Mouse (Mus musculus): Measurements from ENCODE around the gene Gm1673.

Gm1673 gene

GRCm38 (mm10) chr5:33997051-33997741 is 14.0 kb downstream of the Gm1673 start:
- peak; percentile 59 to 84 for DNase-seq (ENCODE audit: inconsistent age in 2 of 2, low spot score in 1 of 2)

GRCm38 (mm10) chr5:33997829-33998504 is 14.7 kb downstream of the Gm1673 start:
- no peak for DNase-seq (ENCODE audit: inconsistent age in 2 of 2, low spot score in 1 of 2)

- no peak for DNase-seq (ENCODE audit: inconsistent age in 2 of 2, low spot score in 1 of 2)
Observed at GRCm38 (mm10) chr5:33998505-33998877, 15.3 kb downstream of the Gm1673 start.

- DNase-seq (ENCODE audit: inconsistent age in 2 of 2, low spot score in 1 of 2) = peak; percentile 23 to 79
Observed at GRCm38 (mm10) chr5:33999466-34000090, 16.3 kb downstream of the Gm1673 start.

GRCm38 (mm10) chr5:34000809-34001208 is 17.6 kb downstream of the Gm1673 start:
- DNase-seq (ENCODE audit: inconsistent age in 2 of 2, low spot score in 1 of 2) = no peak

- no peak for DNase-seq (ENCODE audit: inconsistent age in 2 of 2, low spot score in 1 of 2)
Observed at GRCm38 (mm10) chr5:34001401-34001800, 18.2 kb downstream of the Gm1673 start.

GRCm38 (mm10) chr5:34002636-34003035 is 19.4 kb downstream of the Gm1673 start:
- DNase-seq (ENCODE audit: inconsistent age in 2 of 2, low spot score in 1 of 2) = no peak

- DNase-seq (ENCODE audit: inconsistent age in 2 of 2, low spot score in 1 of 2) = peak in 1 of 2 experiments; percentile 49
Observed at GRCm38 (mm10) chr5:34004618-34005017, 21.4 kb downstream of the Gm1673 start.

GRCm38 (mm10) chr5:34006832-34007231 is 23.6 kb downstream of the Gm1673 start:
- DNase-seq (ENCODE audit: inconsistent age in 2 of 2, low spot score in 1 of 2) = no peak

- DNase-seq (ENCODE audit: inconsistent age in 2 of 2, low spot score in 1 of 2) = no peak
Observed at GRCm38 (mm10) chr5:34007392-34007941, 24.2 kb downstream of the Gm1673 start.

- DNase-seq (ENCODE audit: inconsistent age in 2 of 2, low spot score in 1 of 2) = no peak
Observed at GRCm38 (mm10) chr5:34014652-34015051, 31.4 kb downstream of the Gm1673 start.

GRCm38 (mm10) chr5:34018968-34019367 is 35.7 kb downstream of the Gm1673 start:
- no peak for DNase-seq (ENCODE audit: inconsistent age in 2 of 2, low spot score in 1 of 2)

GRCm38 (mm10) chr5:34030101-34030500 is 46.9 kb downstream of the Gm1673 start:
- no peak for DNase-seq (ENCODE audit: inconsistent age in 2 of 2, low spot score in 1 of 2)

- DNase-seq (ENCODE audit: inconsistent age in 2 of 2, low spot score in 1 of 2) = no peak
Observed at GRCm38 (mm10) chr5:34031022-34031421, 47.8 kb downstream of the Gm1673 start.

GRCm38 (mm10) chr5:34032520-34032919 is 49.3 kb downstream of the Gm1673 start:
- peak in 1 of 2 experiments; percentile 56 for DNase-seq (ENCODE audit: inconsistent age in 2 of 2, low spot score in 1 of 2)

Data from adrenal gland, adult (tissue).